Mouse (Mus musculus): Measurements from ENCODE around the gene Gm20605. TPM values are rescaled to one million over a fixed set of nuclear protein-coding genes. Genes with fewer than 3 reads are reported as not detected.

Gene Gm20605
- polyA plus RNA-seq, 1 experiment from 2014 or later, result 10.1 TPM

DNA sequence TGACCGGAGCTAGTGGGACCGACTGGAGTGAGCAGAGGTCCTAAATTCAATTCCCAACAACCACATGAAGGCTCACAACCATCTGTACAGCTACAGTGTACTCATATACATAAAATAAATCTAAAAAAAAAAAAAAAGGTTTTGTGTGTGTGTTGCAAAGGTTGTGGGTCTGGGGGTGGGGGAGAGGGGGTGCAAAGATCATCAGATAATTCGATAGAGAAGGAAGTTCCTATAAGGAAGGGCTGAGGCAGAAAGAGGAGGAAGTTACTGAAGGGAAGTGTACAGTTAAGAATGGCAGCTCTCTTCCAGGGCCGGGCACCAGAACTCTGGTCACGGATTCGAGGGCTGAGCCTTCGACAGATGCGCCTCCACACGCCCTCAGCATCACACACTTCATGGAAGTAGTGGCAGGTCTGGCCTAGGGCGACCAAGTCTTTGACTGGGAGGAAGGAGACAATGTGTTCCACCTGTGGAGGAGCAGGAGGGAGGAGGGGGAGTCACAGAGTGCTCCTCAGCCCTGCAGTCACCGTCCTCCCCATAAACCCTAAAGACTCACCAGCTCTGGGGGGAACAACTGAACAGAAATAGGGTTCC is 4.9 kb upstream of the Gm20605 start:
- no peak overlapping the region for H3K9ac ChIP-seq (ENCODE audit: low read length)
- no peak for ATAC-seq (replicated peaks; ENCODE audit: low FRiP score, low TSS enrichment, low read depth)

DNA sequence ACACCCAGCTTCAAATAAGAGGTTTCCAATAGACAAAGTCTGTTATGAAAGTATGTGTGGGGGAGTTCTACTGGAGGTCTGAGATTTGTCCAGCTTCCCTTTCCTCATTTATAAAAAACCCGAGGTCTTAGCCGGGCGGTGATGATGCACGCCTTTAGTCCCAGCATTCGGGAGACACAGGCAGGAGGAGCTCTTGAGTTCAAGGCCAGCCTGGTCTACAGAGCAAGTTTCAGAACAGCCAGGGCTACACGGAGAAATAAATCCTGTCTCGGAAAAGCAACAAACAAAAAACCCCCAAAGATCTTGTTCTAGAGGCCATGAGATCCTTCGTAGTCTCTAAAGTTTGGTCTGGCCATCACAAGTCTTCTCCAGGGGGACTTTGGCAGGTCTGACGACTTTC is 984 bp upstream of the Gm20605 start:
- H3K9me3 ChIP-seq (ENCODE audit: control insufficient read depth, low read length), result no peaks in the 10 kb centered on the region

More for the DNA sequence above, 4.9 kb upstream of the Gm20605 start:
- Histone ChIP-seq H3K4me2 (ENCODE audit: low read length) (no peak overlapping the region), H3K4me1 (replicated peaks; ENCODE audit: control insufficient read depth, insufficient read depth, low read length) (peaks cover 8% of the 10 kb centered on the region), H3K4me3 (ENCODE audit: low read depth, low read length) (no peak overlapping the region), H3K27me3 (replicated peaks; ENCODE audit: control insufficient read depth, insufficient read depth, low read length) (no peaks in the 10 kb centered on the region), H3K27ac (ENCODE audit: low read depth) (no peak overlapping the region), H3K36me3 (ENCODE audit: control insufficient read depth, insufficient read depth, low read length) (no peaks in the 10 kb centered on the region), H3K9me3 (ENCODE audit: control insufficient read depth, low read length) (no peaks in the 10 kb centered on the region)
- DNase-seq (ENCODE audit: low spot score), result no peak
- WGBS, result 78% methylated on average over 11 of the region's 11 CpGs

DNA sequence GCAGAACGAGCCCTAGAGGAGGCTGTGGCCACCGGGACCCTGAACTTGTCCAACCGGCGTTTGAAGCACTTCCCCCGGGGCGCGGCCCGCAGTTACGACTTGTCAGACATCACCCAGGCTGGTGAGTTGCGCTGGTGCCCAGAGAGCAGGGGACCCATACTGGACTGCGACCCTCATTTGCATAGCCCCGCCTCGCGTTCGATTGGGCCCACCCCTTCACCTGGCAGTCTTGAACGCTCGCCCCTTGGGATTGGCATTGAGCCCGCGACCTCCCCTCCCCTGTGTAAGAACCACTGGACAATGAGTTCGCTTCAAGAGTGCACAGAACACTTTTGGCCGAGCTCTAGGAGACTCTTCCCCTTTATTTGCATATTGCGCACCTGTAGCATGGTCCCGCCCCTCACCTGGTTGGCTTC is 339 bp downstream of the Gm20605 start:
- Histone ChIP-seq H3K4me2 (ENCODE audit: low read length) (peak overlapping the region; percentile 80), H3K27me3 (replicated peaks; ENCODE audit: control insufficient read depth, insufficient read depth, low read length) (no peaks in the 10 kb centered on the region), H3K4me1 (replicated peaks; ENCODE audit: control insufficient read depth, insufficient read depth, low read length) (peaks cover 29% of the 10 kb centered on the region), H3K27ac (ENCODE audit: low read depth) (peak overlapping the region; percentile 94), H3K9ac (ENCODE audit: low read length) (peak overlapping the region; percentile 81), H3K9me3 (ENCODE audit: control insufficient read depth, low read length) (no peaks in the 10 kb centered on the region), H3K36me3 (ENCODE audit: control insufficient read depth, insufficient read depth, low read length) (peaks cover 14% of the 10 kb centered on the region), H3K4me3 (ENCODE audit: low read depth, low read length) (peak overlapping the region; percentile 94)
- under 1% methylated on average over 23 of the region's 23 CpGs for WGBS
- DNase-seq (ENCODE audit: low spot score) (no peak), ATAC-seq (replicated peaks; ENCODE audit: low FRiP score, low TSS enrichment, low read depth) (peak; percentile 61)

More for the DNA sequence above, 984 bp upstream of the Gm20605 start:
- no peak for ATAC-seq (replicated peaks; ENCODE audit: low FRiP score, low TSS enrichment, low read depth)
- Histone ChIP-seq H3K4me2 (ENCODE audit: low read length) (peak overlapping the region; percentile 59), H3K36me3 (ENCODE audit: control insufficient read depth, insufficient read depth, low read length) (peaks cover 2% of the 10 kb centered on the region; the same call in 1 of the 2 replicates), H3K9ac (ENCODE audit: low read length) (peak overlapping the region; percentile 51), H3K27me3 (replicated peaks; ENCODE audit: control insufficient read depth, insufficient read depth, low read length) (no peaks in the 10 kb centered on the region), H3K4me3 (ENCODE audit: low read depth, low read length) (peak overlapping the region; percentile 94), H3K4me1 (replicated peaks; ENCODE audit: control insufficient read depth, insufficient read depth, low read length) (peaks cover 29% of the 10 kb centered on the region), H3K27ac (ENCODE audit: low read depth) (peak overlapping the region; percentile 80)
- WGBS, result 0% methylated on average over 9 of the region's 9 CpGs
- DNase-seq (ENCODE audit: low spot score), result no peak

DNA sequence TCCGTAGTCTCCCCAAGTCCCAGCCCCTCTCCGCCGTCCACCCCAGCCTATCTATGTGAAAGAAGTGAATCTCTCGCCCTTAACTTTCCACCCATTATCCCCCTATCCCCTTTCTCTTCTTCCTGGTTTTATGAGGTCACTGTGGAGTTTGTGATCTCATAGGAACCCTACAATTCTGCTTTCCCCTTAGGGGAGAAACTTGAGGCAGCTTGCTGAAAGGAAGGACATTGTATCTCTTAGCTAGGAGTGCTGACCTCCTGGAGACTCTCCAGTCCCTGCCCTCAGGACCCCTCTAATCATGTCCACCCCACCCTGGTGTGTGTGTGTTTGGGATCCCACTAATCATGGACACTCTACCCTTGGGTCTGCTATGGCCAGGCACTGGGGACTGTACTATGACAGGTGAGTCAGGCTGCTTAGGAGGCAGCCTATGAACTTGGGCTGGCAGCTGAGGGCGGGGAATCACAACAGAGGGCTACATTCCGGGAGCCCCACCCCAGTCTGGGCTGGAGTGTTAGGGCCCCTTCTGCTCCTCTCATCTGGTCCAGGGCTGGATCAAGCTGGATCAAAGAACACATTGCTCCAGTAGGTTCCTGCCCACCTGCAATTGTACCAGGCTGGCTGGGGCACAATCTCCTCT is 1.1 kb downstream of the Gm20605 start:
- H3K9ac ChIP-seq (ENCODE audit: low read length), result peak overlapping the region; percentile 81
- DNase-seq (ENCODE audit: low spot score) (no peak), ATAC-seq (replicated peaks; ENCODE audit: low FRiP score, low TSS enrichment, low read depth) (peak; percentile 13; the same call in 1 of the 2 replicates)
- 18% methylated on average over 6 of the region's 6 CpGs for WGBS
- H3K9me3 ChIP-seq (ENCODE audit: control insufficient read depth, low read length), result no peaks in the 10 kb centered on the region
- peaks cover 17% of the 10 kb centered on the region for H3K36me3 ChIP-seq (ENCODE audit: control insufficient read depth, insufficient read depth, low read length)
- peaks cover 29% of the 10 kb centered on the region for H3K4me1 ChIP-seq (replicated peaks; ENCODE audit: control insufficient read depth, insufficient read depth, low read length)
- H3K27me3 ChIP-seq (replicated peaks; ENCODE audit: control insufficient read depth, insufficient read depth, low read length), result no peaks in the 10 kb centered on the region
- H3K4me2 ChIP-seq (ENCODE audit: low read length), result peak overlapping the region; percentile 80
- H3K27ac ChIP-seq (ENCODE audit: low read depth), result peak overlapping the region; percentile 94
- H3K4me3 ChIP-seq (ENCODE audit: low read depth, low read length), result peak overlapping the region; percentile 94

DNA sequence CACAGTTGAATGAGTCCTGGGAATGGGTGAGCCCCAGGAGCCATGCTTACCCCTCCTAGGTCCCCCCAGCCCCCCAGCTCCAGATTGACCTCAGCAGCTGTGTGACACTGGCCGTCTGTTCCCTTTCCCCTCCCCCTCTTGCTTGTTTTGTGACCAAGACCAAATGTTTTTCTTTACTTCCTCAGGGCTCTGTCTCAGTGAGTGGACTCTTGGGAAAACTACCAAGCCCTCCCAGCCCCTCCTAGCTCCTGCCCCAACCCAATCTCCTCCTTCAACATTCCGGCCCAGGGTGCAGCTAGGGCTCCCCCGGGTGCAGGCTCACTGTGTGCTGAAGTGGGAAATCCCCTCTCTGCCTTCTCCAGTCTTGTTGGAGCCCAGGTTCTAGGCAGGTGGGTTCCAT is 1.6 kb downstream of the Gm20605 start:
- Histone ChIP-seq H3K36me3 (ENCODE audit: control insufficient read depth, insufficient read depth, low read length) (peaks cover 23% of the 10 kb centered on the region), H3K4me3 (ENCODE audit: low read depth, low read length) (peak overlapping the region; percentile 18; the same call in 1 of the 2 replicates), H3K4me2 (ENCODE audit: low read length) (peak overlapping the region; percentile 80), H3K27ac (ENCODE audit: low read depth) (peak overlapping the region; percentile 94), H3K4me1 (replicated peaks; ENCODE audit: control insufficient read depth, insufficient read depth, low read length) (peaks cover 29% of the 10 kb centered on the region), H3K9me3 (ENCODE audit: control insufficient read depth, low read length) (no peaks in the 10 kb centered on the region), H3K9ac (ENCODE audit: low read length) (peak overlapping the region; percentile 20), H3K27me3 (replicated peaks; ENCODE audit: control insufficient read depth, insufficient read depth, low read length) (no peaks in the 10 kb centered on the region)
- DNase-seq (ENCODE audit: low spot score), result no peak
- WGBS, result 25% methylated on average over 3 of the region's 3 CpGs
- no peak for ATAC-seq (replicated peaks; ENCODE audit: low FRiP score, low TSS enrichment, low read depth)

DNA sequence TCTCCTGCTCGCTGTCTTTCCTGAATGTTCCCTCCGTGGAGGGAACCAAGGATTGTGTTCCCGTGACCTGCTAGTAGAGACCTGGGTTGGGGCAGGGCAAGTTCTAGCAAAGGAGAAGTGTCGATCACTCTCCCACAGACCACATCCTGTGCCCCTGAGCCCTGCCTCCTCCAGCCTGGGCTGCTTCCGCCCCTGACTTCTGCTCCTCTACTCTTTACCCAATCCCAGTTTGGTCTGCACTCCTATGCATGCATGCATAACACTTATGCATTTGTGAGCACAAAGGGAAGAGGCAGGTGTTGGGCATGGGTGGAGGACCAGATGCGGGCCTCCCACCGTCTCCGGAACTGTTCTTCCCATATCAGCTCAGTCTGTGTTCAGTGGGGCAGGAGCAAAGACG is 2.2 kb downstream of the Gm20605 start:
- Histone ChIP-seq H3K27me3 (replicated peaks; ENCODE audit: control insufficient read depth, insufficient read depth, low read length) (no peaks in the 10 kb centered on the region), H3K4me3 (ENCODE audit: low read depth, low read length) (peak overlapping the region; percentile 18; the same call in 1 of the 2 replicates), H3K4me2 (ENCODE audit: low read length) (peak overlapping the region; percentile 80), H3K9ac (ENCODE audit: low read length) (peak overlapping the region; percentile 20; the same call in 1 of the 2 replicates), H3K27ac (ENCODE audit: low read depth) (peak overlapping the region; percentile 94), H3K4me1 (replicated peaks; ENCODE audit: control insufficient read depth, insufficient read depth, low read length) (peaks cover 29% of the 10 kb centered on the region), H3K36me3 (ENCODE audit: control insufficient read depth, insufficient read depth, low read length) (peaks cover 28% of the 10 kb centered on the region), H3K9me3 (ENCODE audit: control insufficient read depth, low read length) (no peaks in the 10 kb centered on the region)
- DNase-seq (ENCODE audit: low spot score) (no peak), ATAC-seq (replicated peaks; ENCODE audit: low FRiP score, low TSS enrichment, low read depth) (no peak)
- WGBS, result 61% methylated on average over 9 of the region's 9 CpGs

DNA sequence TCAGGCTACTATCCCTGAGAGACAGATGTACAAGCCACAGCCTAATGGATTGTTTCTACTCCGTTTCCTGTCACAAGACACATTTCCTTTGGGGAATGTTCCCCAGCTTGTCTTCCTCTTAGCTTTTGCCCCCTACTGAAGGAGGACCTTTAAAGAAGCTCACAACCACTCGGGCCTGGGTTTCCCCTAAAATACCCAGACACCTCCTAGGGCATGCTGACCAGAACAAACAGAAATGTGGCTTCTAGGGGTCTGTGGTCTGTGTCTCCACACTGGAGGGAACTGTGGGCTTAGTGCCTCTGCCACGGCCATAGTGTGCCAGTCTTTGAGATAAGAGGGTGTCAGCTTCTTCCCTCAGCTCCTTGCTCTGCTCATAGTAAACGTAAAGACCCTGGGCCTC is 2.6 kb downstream of the Gm20605 start:
- Histone ChIP-seq H3K27me3 (replicated peaks; ENCODE audit: control insufficient read depth, insufficient read depth, low read length) (no peaks in the 10 kb centered on the region), H3K27ac (ENCODE audit: low read depth) (no peak overlapping the region; the same call in 1 of the 2 replicates), H3K4me2 (ENCODE audit: low read length) (peak overlapping the region; percentile 80), H3K9ac (ENCODE audit: low read length) (no peak overlapping the region), H3K4me3 (ENCODE audit: low read depth, low read length) (no peak overlapping the region), H3K36me3 (ENCODE audit: control insufficient read depth, insufficient read depth, low read length) (peaks cover 32% of the 10 kb centered on the region), H3K9me3 (ENCODE audit: control insufficient read depth, low read length) (no peaks in the 10 kb centered on the region), H3K4me1 (replicated peaks; ENCODE audit: control insufficient read depth, insufficient read depth, low read length) (peaks cover 29% of the 10 kb centered on the region)
- DNase-seq (ENCODE audit: low spot score) (no peak), ATAC-seq (replicated peaks; ENCODE audit: low FRiP score, low TSS enrichment, low read depth) (no peak)
- WGBS, result 68% methylated on average over 4 of the region's 4 CpGs

DNA sequence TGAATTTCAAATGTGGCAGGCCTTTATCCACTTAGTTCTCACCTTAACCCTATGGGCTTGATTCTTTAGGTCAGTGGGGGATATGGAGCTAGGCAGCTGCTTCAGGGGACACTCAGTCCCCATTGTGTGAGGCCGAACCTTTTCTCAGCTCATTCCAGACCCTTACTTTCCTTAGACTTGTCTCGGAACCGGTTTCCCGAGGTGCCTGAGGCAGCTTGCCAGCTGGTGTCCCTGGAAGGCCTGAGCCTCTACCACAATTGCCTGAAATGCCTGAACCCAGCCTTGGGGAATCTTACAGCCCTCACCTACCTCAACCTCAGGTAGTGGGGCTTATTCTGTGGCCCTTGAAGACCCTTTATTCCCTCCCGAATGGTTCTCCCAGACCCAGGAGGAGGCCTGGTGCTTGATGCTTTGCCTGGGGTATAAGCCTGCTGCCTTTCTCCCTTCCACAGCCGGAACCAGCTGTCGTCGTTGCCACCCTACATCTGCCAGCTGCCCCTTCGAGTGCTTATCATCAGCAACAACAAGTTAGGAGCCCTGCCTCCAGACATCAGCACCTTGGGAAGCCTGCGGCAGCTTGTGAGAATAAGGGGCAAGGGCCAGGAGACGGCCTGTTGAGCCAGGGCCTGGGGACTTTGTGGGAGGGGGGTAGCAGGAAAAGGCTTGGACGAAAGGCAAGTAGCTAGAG is 4.6 kb downstream of the Gm20605 start:
- Histone ChIP-seq H3K27ac (ENCODE audit: low read depth) (no peak overlapping the region), H3K9me3 (ENCODE audit: control insufficient read depth, low read length) (no peaks in the 10 kb centered on the region)

More for the DNA sequence above, 4.6 kb downstream of the Gm20605 start:
- no peak for DNase-seq (ENCODE audit: low spot score)
- Histone ChIP-seq H3K9ac (ENCODE audit: low read length) (no peak overlapping the region), H3K4me1 (replicated peaks; ENCODE audit: control insufficient read depth, insufficient read depth, low read length) (peaks cover 21% of the 10 kb centered on the region), H3K4me3 (ENCODE audit: low read depth, low read length) (no peak overlapping the region), H3K4me2 (ENCODE audit: low read length) (no peak overlapping the region), H3K36me3 (ENCODE audit: control insufficient read depth, insufficient read depth, low read length) (peaks cover 52% of the 10 kb centered on the region), H3K27me3 (replicated peaks; ENCODE audit: control insufficient read depth, insufficient read depth, low read length) (no peaks in the 10 kb centered on the region)
- no peak for ATAC-seq (replicated peaks; ENCODE audit: low FRiP score, low TSS enrichment, low read depth)
- 77% methylated on average over 12 of the region's 12 CpGs for WGBS
